Mouse (Mus musculus) intestine, embryonic 16.5 days (tissue): ENCODE measurements around the gene Mllt3. TPM values are rescaled to one million over a fixed set of nuclear protein-coding genes. Genes with fewer than 3 reads are reported as not detected.

ENCODE experiments used
- ATAC-seq: fragments of 200-750 bp; cut with Nextera tagmentation; 2 replicates; pipeline ENCODE4 v1.8.0; 2017; ENCODE audit warnings: moderate TSS enrichment, moderate library complexity
- H3K27ac ChIP-seq: fragments of 300-500 bp; sonication (generic); 2 replicates; pipeline ENCODE4 v1.5.1; 2014; ENCODE audit warnings: mild to moderate bottlenecking, low read length
- H3K27me3 ChIP-seq: fragments of 300-500 bp; sonication (generic); replicated peaks from 2 replicates; pipeline ENCODE4 v1.6.1; 2014; ENCODE audit warnings: low read length, control low read depth, mixed read lengths; ENCODE audit not compliant: control insufficient read depth, insufficient read depth
- H3K36me3 ChIP-seq: fragments of 300-500 bp; sonication (generic); 2 replicates; pipeline ENCODE4 v1.6.1; 2014; ENCODE audit warnings: low read length, control low read depth; ENCODE audit not compliant: control insufficient read depth, insufficient read depth
- H3K4me1 ChIP-seq: fragments of 300-500 bp; sonication (generic); 2 replicates; pipeline ENCODE4 v1.6.1; 2014; ENCODE audit warnings: low read length, control low read depth, mixed read lengths; ENCODE audit not compliant: control insufficient read depth, insufficient read depth
- H3K4me2 ChIP-seq: fragments of 300-500 bp; sonication (generic); 2 replicates; pipeline ENCODE4 v1.6.1; 2014; ENCODE audit warnings: low read depth, low read length, control low read depth
- H3K4me3 ChIP-seq: fragments of 300-500 bp; sonication (generic); 2 replicates; pipeline ENCODE4 v1.5.1; 2014; ENCODE audit warnings: mild to moderate bottlenecking, low read length
- H3K9ac ChIP-seq: fragments of 300-500 bp; sonication (generic); 2 replicates; pipeline ENCODE4 v1.6.1; 2014; ENCODE audit warnings: low read depth, low read length
- H3K9me3 ChIP-seq: fragments of 300-500 bp; sonication (generic); 2 replicates; pipeline ENCODE4 v1.6.1; 2016; ENCODE audit warnings: low read length, control low read depth; ENCODE audit not compliant: control insufficient read depth
- WGBS: fragments of 180-500 bp; shearing (Covaris S2); extraction: QIAGEN DNeasy Blood & Tissue Kit; methylation state at CpG from one replicate; pipeline ENCODE4 v1.1.7; 2014; 5-methylcytosine and 5-hydroxymethylcytosine counted together
- polyA plus RNA-seq: library from polyadenylated mRNA; unstranded; fragments of >200 nt; fragmentation: Nextera tagmentation; extraction: Ambion mirVana; gene quantifications from 2 replicates; pipeline ENCODE4 v1.2.1, GENCODE M21; 2015

Gene Mllt3
- polyA plus RNA-seq, 1 experiment from 2014 or later, result 30.0 TPM

DNA sequence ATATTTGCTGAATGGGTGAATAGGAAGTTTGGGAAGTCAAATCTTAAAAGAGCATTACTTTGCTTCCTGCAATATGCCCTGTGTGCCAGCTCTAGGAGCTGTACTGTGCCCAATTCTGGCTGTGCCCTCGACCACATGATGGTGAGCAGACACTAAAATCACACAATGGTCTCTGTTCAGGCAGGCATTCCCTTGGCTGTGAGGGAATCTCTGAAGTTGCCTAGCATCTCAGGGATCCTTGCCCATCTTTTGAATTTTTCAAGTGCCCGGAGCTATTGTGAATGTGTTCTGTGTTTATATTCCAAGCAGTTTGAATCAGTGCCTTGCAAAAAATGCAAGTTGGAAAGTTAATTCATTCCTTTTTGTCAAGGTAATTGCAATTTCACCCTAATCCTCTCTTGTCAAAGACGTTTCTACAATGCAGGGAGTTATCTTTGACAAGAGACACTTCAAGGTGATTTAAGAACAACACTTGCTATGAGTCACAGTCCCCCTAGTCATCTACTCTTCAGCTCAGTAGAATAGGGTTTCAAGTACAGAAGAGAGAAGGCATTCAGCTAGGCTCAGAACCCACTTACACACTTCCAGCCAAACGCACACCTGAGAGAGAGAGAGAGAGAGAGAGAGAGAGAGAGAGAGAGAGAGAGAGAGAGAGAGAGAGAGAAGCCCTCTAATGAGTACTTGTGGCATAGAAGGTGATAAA is 283.5 kb downstream of the Mllt3 start:
- no peaks in the 10 kb centered on the region for H3K9me3 ChIP-seq
- WGBS, result 36% methylated on average over 4 of the region's 4 CpGs
- ATAC-seq, result no peak
- H3K4me3 ChIP-seq, result no peak overlapping the region
- no peaks in the 10 kb centered on the region for H3K36me3 ChIP-seq
- no peak overlapping the region for H3K9ac ChIP-seq
- H3K4me2 ChIP-seq, result no peak overlapping the region
- H3K27ac ChIP-seq, result no peak overlapping the region
- H3K4me1 ChIP-seq, result no peaks in the 10 kb centered on the region
- no peaks in the 10 kb centered on the region; the same call in 1 of the 2 replicates for H3K27me3 ChIP-seq

DNA sequence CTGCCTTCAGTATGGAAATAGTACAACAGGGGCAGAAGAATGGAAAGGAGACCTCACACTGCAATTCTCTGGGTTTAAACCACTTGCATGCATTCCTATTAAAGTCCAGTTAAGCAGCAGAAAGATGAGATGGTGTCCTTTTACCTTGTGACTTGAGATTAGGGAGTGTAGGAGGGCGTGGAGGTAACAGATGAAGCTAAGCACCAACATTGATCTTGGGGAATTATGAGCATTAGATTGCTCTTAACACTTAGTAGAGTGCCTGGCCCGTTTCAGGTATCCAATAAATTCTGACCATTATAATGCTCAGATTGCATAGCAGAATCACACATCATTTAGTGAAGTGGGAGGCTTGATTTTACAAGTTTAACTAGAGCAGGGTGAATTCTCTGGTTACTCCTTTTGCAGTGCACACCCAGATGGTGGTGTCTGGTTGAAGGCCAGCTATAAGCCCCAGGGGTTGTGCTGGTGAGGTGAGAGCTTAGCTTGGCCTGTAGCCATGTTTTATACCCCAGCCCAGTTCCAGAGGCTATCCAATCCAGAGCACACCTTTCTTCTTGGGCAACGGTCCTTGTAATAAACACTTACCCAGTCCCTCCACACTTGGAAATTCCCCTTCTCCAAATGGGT is 288.0 kb downstream of the Mllt3 start:
- H3K4me2 ChIP-seq, result no peak overlapping the region
- no peaks in the 10 kb centered on the region for H3K4me1 ChIP-seq
- no peak overlapping the region for H3K9ac ChIP-seq
- no peak overlapping the region for H3K4me3 ChIP-seq
- H3K27me3 ChIP-seq, result no peaks in the 10 kb centered on the region
- ATAC-seq, result no peak
- WGBS, result 68% methylated on average over 3 of the region's 3 CpGs
- H3K27ac ChIP-seq, result no peak overlapping the region
- no peaks in the 10 kb centered on the region for H3K9me3 ChIP-seq
- H3K36me3 ChIP-seq, result no peaks in the 10 kb centered on the region

DNA sequence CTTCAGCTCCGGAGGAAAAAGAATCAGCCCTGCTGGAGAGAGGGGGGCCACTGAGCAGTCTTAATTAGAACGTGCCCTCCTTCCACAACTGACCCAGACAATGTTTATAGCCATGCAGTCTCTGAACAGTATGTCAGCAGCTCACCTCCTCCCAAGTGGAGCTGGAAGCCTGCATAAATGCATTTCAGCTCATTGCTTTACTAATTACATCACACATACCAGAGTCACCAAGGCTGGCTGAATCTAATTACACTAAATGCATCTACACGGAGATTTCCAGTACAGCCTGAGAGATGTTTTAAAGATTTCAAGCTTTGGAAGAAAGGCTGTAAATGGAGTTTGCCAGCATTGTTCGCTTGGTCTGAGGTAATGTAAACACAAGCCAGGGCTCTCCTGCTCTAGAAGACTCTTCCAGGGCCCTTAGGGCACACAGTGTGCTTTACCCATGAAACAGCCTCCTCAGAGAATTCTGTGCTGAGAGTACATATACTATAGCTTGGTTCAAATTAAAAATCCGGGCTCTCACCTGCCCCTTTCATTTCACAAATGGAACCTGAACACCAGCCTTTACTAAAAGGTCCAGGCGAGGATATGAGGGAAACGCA is 293.5 kb downstream of the Mllt3 start:
- H3K9me3 ChIP-seq, result no peaks in the 10 kb centered on the region
- H3K4me3 ChIP-seq, result no peak overlapping the region
- H3K4me2 ChIP-seq, result no peak overlapping the region
- no peaks in the 10 kb centered on the region for H3K27me3 ChIP-seq
- no peak for ATAC-seq
- WGBS, result 46% methylated on average over 7 of the region's 7 CpGs
- no peak overlapping the region for H3K9ac ChIP-seq
- H3K27ac ChIP-seq, result no peak overlapping the region
- H3K36me3 ChIP-seq, result no peaks in the 10 kb centered on the region
- no peaks in the 10 kb centered on the region for H3K4me1 ChIP-seq

DNA sequence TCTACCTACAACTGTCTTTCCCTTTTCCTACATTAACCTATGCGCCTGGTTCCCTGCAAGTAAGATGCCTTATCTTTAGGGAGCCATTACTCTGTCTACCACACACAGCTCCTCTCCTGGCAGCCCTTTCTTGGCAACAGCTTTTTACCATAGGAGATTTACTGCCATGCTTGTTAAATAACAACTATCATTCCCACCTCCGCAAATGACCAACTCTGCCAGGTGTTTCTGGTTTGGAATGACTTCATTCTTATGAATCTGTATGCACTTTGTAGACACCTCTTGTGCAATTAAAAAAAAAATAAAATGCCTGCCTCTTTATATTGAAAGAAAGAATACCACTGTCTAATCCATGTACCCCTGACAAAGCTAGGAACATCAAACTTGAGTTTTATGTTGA is 294.1 kb downstream of the Mllt3 start:
- no peaks in the 10 kb centered on the region for H3K9me3 ChIP-seq
- no peak overlapping the region for H3K27ac ChIP-seq
- WGBS, result 72% methylated on average over 2 of the region's 2 CpGs
- H3K27me3 ChIP-seq, result no peaks in the 10 kb centered on the region
- no peak overlapping the region for H3K9ac ChIP-seq
- no peaks in the 10 kb centered on the region for H3K4me1 ChIP-seq
- no peak overlapping the region for H3K4me2 ChIP-seq
- no peak overlapping the region for H3K4me3 ChIP-seq
- H3K36me3 ChIP-seq, result no peaks in the 10 kb centered on the region
- ATAC-seq, result no peak

DNA sequence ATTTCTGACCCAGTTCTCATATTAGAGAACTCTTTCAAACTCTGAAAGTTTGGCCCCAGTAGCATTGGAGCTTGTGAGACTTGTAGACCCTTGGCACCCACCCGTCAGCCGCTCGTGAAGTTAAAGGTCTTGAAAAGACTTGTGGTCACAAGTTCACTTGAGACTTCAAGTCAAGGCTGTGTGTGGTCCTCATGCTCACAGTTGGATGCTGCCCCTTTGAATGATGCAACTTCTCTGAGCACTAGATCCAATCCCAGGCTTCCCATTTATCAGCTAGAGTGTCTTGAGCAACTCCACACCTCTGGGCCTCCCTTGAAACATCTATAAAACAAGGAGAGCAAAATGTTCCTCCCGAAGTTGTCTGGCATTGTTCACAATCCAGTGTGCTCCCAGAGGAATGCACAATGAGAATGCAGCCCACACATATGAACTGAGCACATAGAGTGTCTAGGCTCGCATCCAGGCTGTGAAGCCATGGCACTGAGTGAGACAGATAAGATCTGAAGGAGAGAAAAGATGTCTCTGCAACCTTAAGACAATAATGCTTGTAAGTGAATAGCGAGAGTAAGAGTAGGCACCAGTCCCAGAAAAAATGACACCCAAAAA is 295.9 kb downstream of the Mllt3 start:
- Histone ChIP-seq H3K4me2 (no peak overlapping the region), H3K4me3 (no peak overlapping the region), H3K9ac (no peak overlapping the region), H3K36me3 (no peaks in the 10 kb centered on the region), H3K9me3 (no peaks in the 10 kb centered on the region), H3K4me1 (no peaks in the 10 kb centered on the region), H3K27me3 (no peaks in the 10 kb centered on the region), H3K27ac (no peak overlapping the region)
- ATAC-seq, result no peak
- 78% methylated on average over 6 of the region's 6 CpGs for WGBS

DNA sequence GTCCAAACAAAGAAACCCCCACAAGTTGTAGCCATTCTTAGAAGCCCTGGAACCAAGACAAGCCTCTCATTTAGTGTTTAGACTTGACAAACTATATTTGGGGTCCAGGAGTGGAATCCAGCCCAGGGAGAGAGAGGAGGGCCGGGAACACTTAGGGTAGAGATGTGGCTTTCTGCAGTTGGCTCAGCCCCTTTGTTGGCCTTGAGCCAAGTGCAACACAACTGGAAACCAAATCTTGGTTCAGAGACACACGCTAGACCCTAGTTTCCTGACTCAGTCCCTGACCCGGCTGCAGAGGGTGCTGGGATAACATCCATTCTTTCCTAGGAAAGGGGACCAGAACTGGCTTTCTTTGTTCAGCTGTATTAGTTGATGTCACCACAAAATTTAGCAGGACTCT is 296.4 kb downstream of the Mllt3 start:
- H3K4me2 ChIP-seq, result no peak overlapping the region

DNA sequence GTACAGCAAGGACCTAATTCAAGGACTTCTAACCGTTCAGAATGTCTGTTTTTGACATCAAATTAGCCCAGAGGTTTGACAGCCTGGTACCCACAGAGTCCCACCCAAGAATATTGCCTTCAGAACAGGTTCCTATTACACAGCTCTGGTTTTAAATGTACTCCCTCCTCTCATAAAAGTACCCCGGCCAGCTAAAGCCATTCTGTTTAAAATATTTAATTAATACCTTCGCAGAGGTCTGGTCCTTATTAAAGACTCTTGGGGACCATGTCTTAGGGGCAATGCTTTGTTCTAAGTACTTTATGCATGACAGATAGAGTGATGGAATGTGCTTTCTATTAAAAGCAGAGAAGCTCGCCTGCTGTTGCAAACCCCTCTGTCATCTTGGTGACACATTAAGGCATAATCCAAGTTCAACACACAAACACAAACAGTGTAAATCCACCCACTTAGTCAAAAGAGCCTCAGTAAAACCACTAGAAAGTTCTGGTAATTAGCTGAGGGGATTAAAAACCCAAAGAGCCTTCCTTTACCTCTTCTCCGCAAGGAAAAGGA is 302.0 kb downstream of the Mllt3 start:
- 65% methylated on average over 5 of the region's 5 CpGs for WGBS
- no peak overlapping the region for H3K9ac ChIP-seq
- H3K4me1 ChIP-seq, result no peaks in the 10 kb centered on the region
- no peak overlapping the region for H3K4me2 ChIP-seq
- no peak overlapping the region for H3K4me3 ChIP-seq
- H3K27me3 ChIP-seq, result no peaks in the 10 kb centered on the region
- H3K9me3 ChIP-seq, result no peaks in the 10 kb centered on the region
- H3K36me3 ChIP-seq, result no peaks in the 10 kb centered on the region
- ATAC-seq, result no peak
- H3K27ac ChIP-seq, result no peak overlapping the region

More for the DNA sequence above, 296.4 kb downstream of the Mllt3 start:
- Histone ChIP-seq H3K27ac (no peak overlapping the region), H3K27me3 (no peaks in the 10 kb centered on the region), H3K36me3 (no peaks in the 10 kb centered on the region), H3K9ac (no peak overlapping the region), H3K4me3 (no peak overlapping the region), H3K9me3 (no peaks in the 10 kb centered on the region), H3K4me1 (no peaks in the 10 kb centered on the region)
- 52% methylated on average over 3 of the region's 3 CpGs for WGBS
- no peak for ATAC-seq

DNA sequence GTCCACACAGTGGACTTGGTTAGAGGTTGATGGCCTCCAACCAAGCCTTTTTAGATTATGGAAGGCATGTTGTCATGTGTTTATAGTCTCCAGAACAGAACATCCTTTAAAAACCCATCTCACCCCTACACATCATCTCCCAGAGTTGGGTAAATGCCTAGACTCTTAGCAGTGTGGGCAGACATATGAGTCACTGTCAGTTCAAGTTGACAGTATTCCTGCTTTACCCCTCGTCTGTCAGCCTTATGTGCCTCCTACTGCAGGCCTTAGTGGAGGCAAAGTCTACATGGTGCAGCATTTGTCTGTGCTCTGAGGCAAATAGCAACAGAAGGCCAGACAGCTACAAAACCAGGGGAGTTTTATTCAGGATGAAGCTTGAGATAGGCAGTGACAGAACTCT is 304.6 kb downstream of the Mllt3 start:
- Histone ChIP-seq H3K4me2 (no peak overlapping the region), H3K9me3 (no peaks in the 10 kb centered on the region), H3K27ac (no peak overlapping the region), H3K36me3 (no peaks in the 10 kb centered on the region), H3K4me1 (no peaks in the 10 kb centered on the region), H3K9ac (no peak overlapping the region), H3K27me3 (no peaks in the 10 kb centered on the region), H3K4me3 (no peak overlapping the region)
- 70% methylated on average over 1 of the region's 1 CpGs for WGBS
- no peak for ATAC-seq

DNA sequence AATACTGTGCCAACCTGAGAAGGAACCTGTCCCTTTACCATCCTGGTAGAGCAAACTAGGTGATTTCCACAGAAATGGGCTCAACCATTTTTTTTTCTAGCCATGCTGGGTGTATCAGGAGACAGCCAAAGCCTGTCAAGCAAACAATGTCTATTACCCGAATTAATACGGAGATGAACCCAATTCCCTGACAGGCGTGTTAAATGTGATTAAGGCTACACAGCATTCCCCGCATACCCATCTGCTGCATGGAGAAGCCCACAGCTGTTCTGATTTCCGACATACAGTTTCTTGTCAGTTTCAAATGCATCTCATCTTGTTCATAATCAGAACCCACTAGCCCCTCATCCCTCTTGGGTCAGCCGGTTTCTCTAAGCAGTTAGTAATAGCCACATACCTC is 309.7 kb downstream of the Mllt3 start:
- H3K4me1 ChIP-seq, result no peaks in the 10 kb centered on the region
- no peaks in the 10 kb centered on the region for H3K36me3 ChIP-seq
- H3K4me2 ChIP-seq, result no peak overlapping the region
- 85% methylated on average over 6 of the region's 6 CpGs for WGBS
- ATAC-seq, result no peak
- H3K27me3 ChIP-seq, result no peaks in the 10 kb centered on the region
- no peak overlapping the region for H3K9ac ChIP-seq
- H3K9me3 ChIP-seq, result no peaks in the 10 kb centered on the region
- no peak overlapping the region for H3K4me3 ChIP-seq
- H3K27ac ChIP-seq, result no peak overlapping the region
